ENCODE assay signal across 8 mouse cellular contexts in genomic region chr3:90432811-90433219, GRCm38 (mm10). TPM values are rescaled to one million over a fixed set of nuclear protein-coding genes. Genes with fewer than 3 reads are reported as not detected.
DNase-seq lines count a peak whose midpoint lies in the region; ATAC-seq and TF ChIP-seq lines count a peak whose summit lies in the region.

No protein-coding gene starts in this region.

- peaks cover 27% of the 10 kb centered on the region for H3K4me1 ChIP-seq in hindbrain, embryonic 12.5 days
- H3K4me1 ChIP-seq in testis, adult 2 months (ENCODE audit: control insufficient read depth, insufficient read depth, low read length), result peaks cover 8% of the 10 kb centered on the region

- no peaks in the 10 kb centered on the region for H3K36me3 ChIP-seq in hindbrain, embryonic 12.5 days
- H3K36me3 ChIP-seq in testis, adult 2 months (ENCODE audit: control insufficient read depth, insufficient read depth, low read length), result no peaks in the 10 kb centered on the region

- intact Hi-C loops in left cerebral cortex, postnatal 14 days (cut with DNase I), result no loop called here

- peak overlapping the region; percentile 94 for H3K27ac ChIP-seq in hindbrain, embryonic 12.5 days
- peak overlapping the region; percentile 86 for H3K27ac ChIP-seq in testis, adult 2 months (ENCODE audit: control insufficient read depth, insufficient read depth, low read depth, low read length)

- no peak for TF ChIP-seq CTCF in testis, adult 2 months (IDR thresholded peaks at IDR 0.05; ENCODE audit: control insufficient read depth, insufficient read depth, insufficient replicate concordance, low read depth, low read length)

- peak overlapping the region; percentile 86 for H3K9ac ChIP-seq in hindbrain, embryonic 12.5 days

- H3K4me2 ChIP-seq in hindbrain, embryonic 12.5 days (replicated peaks), result peak overlapping the region; percentile 96

- H3K27me3 ChIP-seq in hindbrain, embryonic 12.5 days, result no peaks in the 10 kb centered on the region
- H3K27me3 ChIP-seq in testis, adult 2 months (ENCODE audit: control insufficient read depth, insufficient read depth, low read length), result no peaks in the 10 kb centered on the region

- peak; percentile 52 for ATAC-seq in erythroblast, adult 5-6 weeks (replicated peaks; ENCODE audit: low FRiP score, poor library complexity, severe bottlenecking)
- ATAC-seq in hindbrain, embryonic 12.5 days (ENCODE audit: low FRiP score), result peak; percentile 41
- ATAC-seq in megakaryocyte progenitor cell, adult 5-6 weeks (replicated peaks; ENCODE audit: poor library complexity), result peak; percentile 25

- H3K9me3 ChIP-seq in hindbrain, embryonic 12.5 days (replicated peaks), result no peaks in the 10 kb centered on the region

- whole genome bisulfite sequencing in hindbrain, embryonic 12.5 days, result under 1% methylated on average over 12 of the region's 12 CpGs

- H3K4me3 ChIP-seq in hindbrain, embryonic 12.5 days, result peak overlapping the region; percentile 66
- peak overlapping the region; percentile 90 for H3K4me3 ChIP-seq in testis, adult 2 months (ENCODE audit: control insufficient read depth, low read depth, low read length)

- DNase-seq in layer of hippocampus, adult 18-20 months (ENCODE audit: low spot score in 2 of 2), result peak; percentile 41 to 55
- DNase-seq in layer of hippocampus, postnatal 14 days (ENCODE audit: low spot score in 2 of 2), result no peak
- DNase-seq in adrenal gland, adult 2 months, result peak; percentile 77
- peak; percentile 35 to 38 for DNase-seq in left cerebral cortex, postnatal 14 days (ENCODE audit: low spot score in 2 of 2)

- no peak for TF ChIP-seq POLR2A in testis, adult 2 months (IDR thresholded peaks at IDR 0.05; ENCODE audit: control insufficient read depth, low read depth, low read length)

RNA-seq across cellular contexts. Expression of gene Ints3, which starts 0.6 kb away (rescaled TPM):
- total RNA-seq in layer of hippocampus, adult 18-20 months (2021), result 10 to 100 TPM; 65.1 to 68.4 TPM
- 10 to 100 TPM; 60.5 to 67.0 TPM for total RNA-seq in layer of hippocampus, postnatal 14 days (2021)
- 10 to 100 TPM; 81.0 to 90.6 TPM for total RNA-seq in adrenal gland, adult 2 months (2021)
- polyA plus RNA-seq in adrenal gland, adult 2 months (2012; rRNA removed), result 32.2 and 40.2 TPM in 2 replicates
- 6.0 and 6.9 TPM in 2 replicates for total RNA-seq in erythroblast, adult 5-6 weeks (2015; ENCODE audit: low replicate concordance)
- total RNA-seq in erythroblast, adult 5-6 weeks (2017; ENCODE audit: low replicate concordance), result 5.1 and 10.5 TPM in 2 replicates
- 40.5 and 44.3 TPM in 2 replicates for polyA plus RNA-seq in hindbrain, embryonic 12.5 days (2016; fragmentation: Nextera tagmentation; extraction: Ambion mirVana)
- 10 to 100 TPM; 61.4 to 65.3 TPM for total RNA-seq in left cerebral cortex, postnatal 14 days (2021)
- 17.5 and 20.2 TPM in 2 replicates for total RNA-seq in megakaryocyte progenitor cell, adult 5-6 weeks (2015)
- total RNA-seq in megakaryocyte progenitor cell, adult 5-6 weeks (2017), result 21.6 and 24.7 TPM in 2 replicates
- polyA plus RNA-seq in testis, adult 2 months (2012; rRNA removed), result 18.3 and 19.1 TPM in 2 replicates

RNA-seq across cellular contexts. Expression of gene Npr1, which starts 32.9 kb away (rescaled TPM):
- total RNA-seq in layer of hippocampus, adult 18-20 months (2021), result 1 to 10 TPM; 5.7 to 5.9 TPM
- 1 to 10 TPM; 4.2 to 6.5 TPM for total RNA-seq in layer of hippocampus, postnatal 14 days (2021)
- 100 to 1,000 TPM; 193 to 290 TPM for total RNA-seq in adrenal gland, adult 2 months (2021)
- polyA plus RNA-seq in adrenal gland, adult 2 months (2012; rRNA removed), result 367 and 435 TPM in 2 replicates
- not detected in 2 replicates for total RNA-seq in erythroblast, adult 5-6 weeks (2015; ENCODE audit: low replicate concordance)
- 0.84 TPM in 1 of 2 replicates, not detected in the other for total RNA-seq in erythroblast, adult 5-6 weeks (2017; ENCODE audit: low replicate concordance)
- 3.8 and 4.1 TPM in 2 replicates for polyA plus RNA-seq in hindbrain, embryonic 12.5 days (2016; fragmentation: Nextera tagmentation; extraction: Ambion mirVana)
- total RNA-seq in left cerebral cortex, postnatal 14 days (2021), result 1 to 10 TPM; 3.4 TPM
- not detected in 2 replicates for total RNA-seq in megakaryocyte progenitor cell, adult 5-6 weeks (2015)
- not detected in 2 replicates for total RNA-seq in megakaryocyte progenitor cell, adult 5-6 weeks (2017)
- polyA plus RNA-seq in testis, adult 2 months (2012; rRNA removed), result 54.5 and 64.8 TPM in 2 replicates

RNA-seq across cellular contexts. Expression of gene Slc27a3, which starts 43.1 kb away (rescaled TPM):
- total RNA-seq in layer of hippocampus, adult 18-20 months (2021), result 10 to 100 TPM; 12.3 to 12.7 TPM
- total RNA-seq in layer of hippocampus, postnatal 14 days (2021), result 10 to 100 TPM; 15.2 to 19.1 TPM
- 100 to 1,000 TPM in 1 of 2 experiments, 10 to 100 TPM in 1; 66.9 to 196 TPM for total RNA-seq in adrenal gland, adult 2 months (2021)
- 384 and 508 TPM in 2 replicates for polyA plus RNA-seq in adrenal gland, adult 2 months (2012; rRNA removed)
- not detected in 2 replicates for total RNA-seq in erythroblast, adult 5-6 weeks (2015; ENCODE audit: low replicate concordance)
- 0.68 TPM in 1 of 2 replicates, not detected in the other for total RNA-seq in erythroblast, adult 5-6 weeks (2017; ENCODE audit: low replicate concordance)
- 32.9 and 35.3 TPM in 2 replicates for polyA plus RNA-seq in hindbrain, embryonic 12.5 days (2016; fragmentation: Nextera tagmentation; extraction: Ambion mirVana)
- total RNA-seq in left cerebral cortex, postnatal 14 days (2021), result 1 to 10 TPM; 5.1 to 6.2 TPM
- 0.17 and 0.32 TPM in 2 replicates for total RNA-seq in megakaryocyte progenitor cell, adult 5-6 weeks (2015)
- 0.27 and 0.83 TPM in 2 replicates for total RNA-seq in megakaryocyte progenitor cell, adult 5-6 weeks (2017)
- polyA plus RNA-seq in testis, adult 2 months (2012; rRNA removed), result 17.9 and 18.9 TPM in 2 replicates

RNA-seq across cellular contexts. Expression of gene Ilf2, which starts 43.1 kb away (rescaled TPM):
- total RNA-seq in layer of hippocampus, adult 18-20 months (2021), result 10 to 100 TPM; 83.1 to 84.0 TPM
- 10 to 100 TPM; 86.0 to 87.9 TPM for total RNA-seq in layer of hippocampus, postnatal 14 days (2021)
- total RNA-seq in adrenal gland, adult 2 months (2021), result 10 to 100 TPM; 52.3 to 54.4 TPM
- 8.6 and 10.2 TPM in 2 replicates for polyA plus RNA-seq in adrenal gland, adult 2 months (2012; rRNA removed)
- 25.9 and 29.9 TPM in 2 replicates for total RNA-seq in erythroblast, adult 5-6 weeks (2015; ENCODE audit: low replicate concordance)
- 37.6 and 44.0 TPM in 2 replicates for total RNA-seq in erythroblast, adult 5-6 weeks (2017; ENCODE audit: low replicate concordance)
- polyA plus RNA-seq in hindbrain, embryonic 12.5 days (2016; fragmentation: Nextera tagmentation; extraction: Ambion mirVana), result 292 and 310 TPM in 2 replicates
- 10 to 100 TPM; 88.9 to 91.5 TPM for total RNA-seq in left cerebral cortex, postnatal 14 days (2021)
- 120 and 136 TPM in 2 replicates for total RNA-seq in megakaryocyte progenitor cell, adult 5-6 weeks (2015)
- total RNA-seq in megakaryocyte progenitor cell, adult 5-6 weeks (2017), result 204 and 227 TPM in 2 replicates
- 30.8 and 33.2 TPM in 2 replicates for polyA plus RNA-seq in testis, adult 2 months (2012; rRNA removed)

RNA-seq across cellular contexts. Expression of gene Snapin, which starts 58.0 kb away (rescaled TPM):
- 10 to 100 TPM; 58.7 to 59.6 TPM for total RNA-seq in layer of hippocampus, adult 18-20 months (2021)
- total RNA-seq in layer of hippocampus, postnatal 14 days (2021), result 10 to 100 TPM; 47.0 to 51.7 TPM
- 10 to 100 TPM; 72.1 to 73.8 TPM for total RNA-seq in adrenal gland, adult 2 months (2021)
- polyA plus RNA-seq in adrenal gland, adult 2 months (2012; rRNA removed), result 23.8 and 32.5 TPM in 2 replicates
- total RNA-seq in erythroblast, adult 5-6 weeks (2015; ENCODE audit: low replicate concordance), result 6.3 and 11.5 TPM in 2 replicates
- total RNA-seq in erythroblast, adult 5-6 weeks (2017; ENCODE audit: low replicate concordance), result 10.7 and 13.4 TPM in 2 replicates
- 80.6 and 89.5 TPM in 2 replicates for polyA plus RNA-seq in hindbrain, embryonic 12.5 days (2016; fragmentation: Nextera tagmentation; extraction: Ambion mirVana)
- 10 to 100 TPM; 44.6 to 50.7 TPM for total RNA-seq in left cerebral cortex, postnatal 14 days (2021)
- 41.2 and 42.1 TPM in 2 replicates for total RNA-seq in megakaryocyte progenitor cell, adult 5-6 weeks (2015)
- total RNA-seq in megakaryocyte progenitor cell, adult 5-6 weeks (2017), result 32.3 and 45.0 TPM in 2 replicates
- polyA plus RNA-seq in testis, adult 2 months (2012; rRNA removed), result 33.5 and 42.2 TPM in 2 replicates

Comparison
In these comparisons a context has a peak if more than half of its experiments do, and no peak if none do; other contexts are left out.
1. DNase-seq: peak in layer of hippocampus, adult 18-20 months (2 of 2), adrenal gland, adult 2 months (single experiment) and left cerebral cortex, postnatal 14 days (2 of 2); none in layer of hippocampus, postnatal 14 days (0 of 2).
2. RNA of gene Npr1, which starts 32.9 kb away (total RNA-seq): 193 to 290 TPM in adrenal gland, adult 2 months; 4.2 to 6.5 TPM in layer of hippocampus, postnatal 14 days, 5.7 to 5.9 TPM in layer of hippocampus, adult 18-20 months, 3.4 TPM in left cerebral cortex, postnatal 14 days, 0.84 TPM in erythroblast, adult 5-6 weeks and not detected in megakaryocyte progenitor cell, adult 5-6 weeks; every median in the first group is over 10 times any median in the second.
3. Peak in every context shown above with its lines, with median percentiles within 50 percentile points of each other: ATAC-seq.